Comparison of ENCODE assay signal across 7 mouse cellular contexts in genomic region chr13:38151671-38152428, GRCm38 (mm10). TPM values are rescaled to one million over a fixed set of nuclear protein-coding genes. Genes with fewer than 3 reads are reported as not detected.
DNase-seq lines count a peak whose midpoint lies in the region; ATAC-seq and TF ChIP-seq lines count a peak whose summit lies in the region.

No protein-coding gene starts in this region.

- TF ChIP-seq CTCF in E14TG2a.4 (conservative IDR thresholded peaks at IDR 0.05; ENCODE audit: low read length) = no peak
- TF ChIP-seq CTCF in lung, embryonic 14.5 days (IDR thresholded peaks at IDR 0.05; ENCODE audit: low read depth) = no peak
- TF ChIP-seq CTCF in olfactory bulb, adult 2 months (IDR thresholded peaks at IDR 0.05; ENCODE audit: insufficient read depth, low read depth, low read length) = no peak

- peak overlapping the region; percentile 80 for H3K4me3 ChIP-seq in E14TG2a.4 (replicated peaks; ENCODE audit: low read length)
- peak overlapping the region; percentile 45 for H3K4me3 ChIP-seq in forebrain, embryonic 12.5 days (replicated peaks)
- H3K4me3 ChIP-seq in lung, embryonic 14.5 days (ENCODE audit: low read depth, low read length) = peak overlapping the region; percentile 47
- peak overlapping the region; percentile 31 for H3K4me3 ChIP-seq in olfactory bulb, adult 2 months (ENCODE audit: insufficient read depth, low read depth, low read length)

- DNase-seq in Muller cell, postnatal 12 days (ENCODE audit: inconsistent ontology term) = peak; percentile 31
- DNase-seq in kidney, adult 18-20 months = peak; percentile 37
- peak; percentile 19 for DNase-seq in lung, embryonic 14.5 days
- no peak for DNase-seq in left cerebral cortex, postnatal 10 days (ENCODE audit: extremely low spot score in 1 of 2, low spot score in 2 of 2)

- H3K4me1 ChIP-seq in E14TG2a.4 (replicated peaks; ENCODE audit: low read depth, low read length) = peaks cover 51% of the 10 kb centered on the region
- H3K4me1 ChIP-seq in forebrain, embryonic 12.5 days = peaks cover 24% of the 10 kb centered on the region
- 0 out of 2 replicates have a peak, but pooled peaks cover 3% of the 10 kb centered on the region for H3K4me1 ChIP-seq in lung, embryonic 14.5 days (ENCODE audit: insufficient read depth)
- peaks cover 18% of the 10 kb centered on the region for H3K4me1 ChIP-seq in olfactory bulb, adult 2 months (ENCODE audit: control insufficient read depth, insufficient read depth, low read length)

- peak overlapping the region; percentile 67 for H3K4me2 ChIP-seq in forebrain, embryonic 12.5 days
- peak overlapping the region; percentile 83 for H3K4me2 ChIP-seq in lung, embryonic 14.5 days

- under 1% methylated on average over 42 of the region's 49 CpGs for WGBS in forebrain, embryonic 12.5 days
- under 1% methylated on average over 42 of the region's 49 CpGs for WGBS in lung, embryonic 14.5 days
- WGBS in olfactory bulb, adult 2 months = 2% methylated on average over 49 of the region's 49 CpGs

- H3K27me3 ChIP-seq in E14TG2a.4 (ENCODE audit: insufficient read depth, low read length) = peaks cover 47% of the 10 kb centered on the region
- H3K27me3 ChIP-seq in forebrain, embryonic 12.5 days = peaks cover 76% of the 10 kb centered on the region
- H3K27me3 ChIP-seq in lung, embryonic 14.5 days (ENCODE audit: insufficient read depth, low read length) = peaks cover 43% of the 10 kb centered on the region

- no peak for TF ChIP-seq POLR2A in olfactory bulb, adult 2 months (IDR thresholded peaks at IDR 0.05; ENCODE audit: insufficient read depth, low read depth, low read length)

- ATAC-seq in forebrain, embryonic 12.5 days (ENCODE audit: low FRiP score) = peak; percentile 62
- ATAC-seq in lung, embryonic 14.5 days (ENCODE audit: insufficient read depth) = peak; percentile 52

- H3K36me3 ChIP-seq in E14TG2a.4 (ENCODE audit: insufficient read depth, low read length) = no peaks in the 10 kb centered on the region
- H3K36me3 ChIP-seq in forebrain, embryonic 12.5 days (replicated peaks) = no peaks in the 10 kb centered on the region
- H3K36me3 ChIP-seq in lung, embryonic 14.5 days (ENCODE audit: insufficient read depth) = no peaks in the 10 kb centered on the region

- H3K27ac ChIP-seq in forebrain, embryonic 12.5 days = no peak overlapping the region
- H3K27ac ChIP-seq in lung, embryonic 14.5 days (ENCODE audit: low read depth) = peak overlapping the region; percentile 84
- H3K27ac ChIP-seq in olfactory bulb, adult 2 months (ENCODE audit: insufficient read depth, low read depth, low read length) = no peak overlapping the region

- H3K9me3 ChIP-seq in E14TG2a.4 (ENCODE audit: low read length) = no peaks in the 10 kb centered on the region
- no peaks in the 10 kb centered on the region for H3K9me3 ChIP-seq in forebrain, embryonic 12.5 days
- H3K9me3 ChIP-seq in lung, embryonic 14.5 days (ENCODE audit: low read depth, low read length) = no peaks in the 10 kb centered on the region

- H3K9ac ChIP-seq in forebrain, embryonic 12.5 days = peak overlapping the region; percentile 33
- peak overlapping the region; percentile 62 for H3K9ac ChIP-seq in lung, embryonic 14.5 days

- intact Hi-C loops in left cerebral cortex, postnatal 10 days (cut with DNase I) = no loop called here

RNA-seq across cellular contexts. Expression of gene Dsp, which starts 0.8 kb away (rescaled TPM):
- polyA plus RNA-seq in forebrain, embryonic 12.5 days (2016; fragmentation: Nextera tagmentation; extraction: Ambion mirVana) = 0.64 and 1.1 TPM in 2 replicates
- 8.0 and 9.1 TPM in 2 replicates for polyA plus RNA-seq in lung, embryonic 14.5 days (2014; fragmentation: Nextera tagmentation; extraction: Ambion mirVana)
- not detected in 2 replicates for polyA plus RNA-seq in olfactory bulb, adult 2 months (2012; ENCODE audit: insufficient read depth, insufficient read length, low replicate concordance, missing spikeins)
- under 1 TPM; 0.26 to 0.41 TPM for total RNA-seq in left cerebral cortex, postnatal 10 days (2021)

RNA-seq across cellular contexts. Expression of gene Snrnp48, which starts 52.9 kb away (rescaled TPM):
- polyA plus RNA-seq in forebrain, embryonic 12.5 days (2016; fragmentation: Nextera tagmentation; extraction: Ambion mirVana) = 38.5 and 41.9 TPM in 2 replicates
- 39.1 and 40.5 TPM in 2 replicates for polyA plus RNA-seq in lung, embryonic 14.5 days (2014; fragmentation: Nextera tagmentation; extraction: Ambion mirVana)
- not detected in 2 replicates for polyA plus RNA-seq in olfactory bulb, adult 2 months (2012; ENCODE audit: insufficient read depth, insufficient read length, low replicate concordance, missing spikeins)
- total RNA-seq in left cerebral cortex, postnatal 10 days (2021) = 10 to 100 TPM; 15.2 to 16.4 TPM

Comparison
In these comparisons a context has a peak if more than half of its experiments do, and no peak if none do; other contexts are left out.
1. DNase-seq: peak in Muller cell, postnatal 12 days (single experiment), kidney, adult 18-20 months (single experiment) and lung, embryonic 14.5 days (single experiment); none in left cerebral cortex, postnatal 10 days (0 of 2).
2. Peak in every context shown above with its lines, with median percentiles within 50 percentile points of each other: H3K4me3 ChIP-seq.